In the genomic region with DNA sequence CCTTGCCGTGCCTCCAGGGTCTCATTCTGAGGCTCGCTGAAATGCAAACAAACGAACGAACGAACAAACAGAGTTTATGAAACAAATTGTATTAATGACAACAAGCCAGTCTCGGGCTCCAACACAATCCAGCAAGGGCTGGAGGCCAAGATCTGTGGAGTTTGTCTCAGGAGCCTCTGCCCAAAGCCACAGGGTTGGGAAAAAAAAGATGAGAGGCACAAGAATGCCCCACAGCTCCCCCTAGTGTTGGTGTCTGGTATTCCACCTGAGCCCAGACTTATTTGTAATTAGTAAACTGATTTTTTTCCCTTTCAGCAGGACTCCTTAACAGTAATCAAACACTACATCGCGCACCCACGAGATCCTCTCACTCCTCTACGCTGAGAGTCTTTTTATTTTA, we compare ENCODE assay signal across 8 mouse cellular contexts. TPM values are rescaled to one million over a fixed set of nuclear protein-coding genes. Genes with fewer than 3 reads are reported as not detected.
DNase-seq lines count a peak whose midpoint lies in the region; ATAC-seq and TF ChIP-seq lines count a peak whose summit lies in the region.

No protein-coding gene starts in this region.

- no peak overlapping the region for H3K27ac ChIP-seq in bone marrow macrophage, adult 2 months (ENCODE audit: insufficient read depth, low read depth, low read length)
- H3K27ac ChIP-seq in lung, postnatal 0 days (ENCODE audit: low read length), result no peak overlapping the region

- no peaks in the 10 kb centered on the region for H3K27me3 ChIP-seq in lung, postnatal 0 days (replicated peaks; ENCODE audit: insufficient read depth, low read length)

- peak; percentile 53 for ATAC-seq in lung, postnatal 0 days

- H3K36me3 ChIP-seq in lung, postnatal 0 days (ENCODE audit: insufficient read depth, low read length), result no peaks in the 10 kb centered on the region

- WGBS in lung, postnatal 0 days, result 26% methylated on average over 10 of the region's 10 CpGs

- peak; percentile 63 for TF ChIP-seq CTCF in bone marrow macrophage, adult 2 months (IDR thresholded peaks at IDR 0.05; ENCODE audit: low read depth, low read length)
- TF ChIP-seq CTCF in lung, postnatal 0 days (IDR thresholded peaks at IDR 0.05), result peak; percentile 85

- H3K4me3 ChIP-seq in bone marrow macrophage, adult 2 months (ENCODE audit: insufficient read depth, low read length), result no peak overlapping the region
- no peak overlapping the region for H3K4me3 ChIP-seq in lung, postnatal 0 days (ENCODE audit: low read depth, low read length)

- H3K4me2 ChIP-seq in lung, postnatal 0 days (replicated peaks; ENCODE audit: low read depth, low read length), result 0 out of 2 replicates have a peak overlapping the region, but pooled peaks have one; percentile 14

- no peak for TF ChIP-seq POLR2A in bone marrow macrophage, adult 2 months (IDR thresholded peaks at IDR 0.05; ENCODE audit: borderline replicate concordance, low read depth, low read length)

- DNase-seq in cerebellum, adult 11 months, result peak; percentile 12
- no peak for DNase-seq in cerebellum, adult 11-12 months
- DNase-seq in CD4-positive helper T cell, adult 2 months (ENCODE audit: low read depth, low spot score), result peak; percentile 52
- peak; percentile 36 to 53 for DNase-seq in frontal cortex, postnatal 25 days (ENCODE audit: low spot score in 2 of 2)
- DNase-seq in kidney, postnatal 14 days, result peak; percentile 71
- DNase-seq in lung, postnatal 0 days (ENCODE audit: low spot score), result peak; percentile 87
- peak; percentile 51 for DNase-seq in right cerebral cortex, postnatal 14 days

- H3K9me3 ChIP-seq in lung, postnatal 0 days (ENCODE audit: low read length), result no peaks in the 10 kb centered on the region

- no peak overlapping the region for H3K9ac ChIP-seq in lung, postnatal 0 days (replicated peaks; ENCODE audit: low read depth)

- TF ChIP-seq EP300 in lung, postnatal 0 days (IDR thresholded peaks at IDR 0.05), result no peak

- no peaks in the 10 kb centered on the region for H3K4me1 ChIP-seq in bone marrow macrophage, adult 2 months (ENCODE audit: control insufficient read depth, insufficient read depth, low read length)
- H3K4me1 ChIP-seq in lung, postnatal 0 days (ENCODE audit: insufficient read depth, low read depth, low read length), result no peaks in the 10 kb centered on the region

RNA-seq across cellular contexts. Expression of gene Cysltr2, which starts 48.6 kb away (rescaled TPM):
- 1.7 TPM in 2 replicates for polyA plus RNA-seq in bone marrow macrophage, adult 2 months (2012; ENCODE audit: insufficient read depth, insufficient read length, missing spikeins)
- polyA plus RNA-seq in lung, postnatal 0 days (2015; fragmentation: Nextera tagmentation; extraction: Ambion mirVana), result 0.51 and 1.1 TPM in 2 replicates
